Comparison of ENCODE assay signal across 28 mouse cellular contexts in the genomic region with DNA sequence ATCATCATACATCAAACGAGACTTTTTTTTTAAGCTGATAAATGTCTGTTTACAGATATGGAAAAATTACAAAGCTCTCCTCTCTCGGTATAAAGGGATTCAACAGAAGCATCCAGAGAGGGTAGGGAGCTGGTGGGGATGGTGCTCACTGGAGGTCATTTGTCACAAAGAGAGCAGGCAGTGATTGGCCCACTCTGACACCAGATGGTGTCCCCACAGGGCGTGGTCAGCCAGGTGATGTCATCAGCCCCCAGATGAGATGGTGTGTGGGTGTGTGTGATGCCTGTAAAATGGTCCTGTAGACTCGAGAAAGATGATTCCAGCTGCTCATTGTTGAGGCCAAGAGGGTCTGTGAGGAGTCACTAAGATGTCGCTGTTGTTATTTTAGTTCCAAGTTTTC.
A peak's percentile ranks its signal among the peaks of the same experiment; 100 is the strongest.
DNase-seq lines count a peak whose midpoint lies in the region; ATAC-seq and TF ChIP-seq lines count a peak whose summit lies in the region.
"Had no signal": no experiment of that assay in that cellular context is flagged by ENCODE, and none has a peak within 500 bp of the region (broad histone marks: within the 10 kb centered on the region; RNA-seq: fewer than 3 reads in every experiment).

No protein-coding gene starts in this region.

- peak overlapping the region; percentile 33 for H3K27ac ChIP-seq in left cerebral cortex, adult 2 months
- no peak overlapping the region for H3K27ac ChIP-seq in liver, embryonic 12.5 days
- H3K27ac ChIP-seq: embryonic facial prominence, embryonic 10.5 days; embryonic facial prominence, embryonic 13.5 days; forebrain, embryonic 10.5 days; forebrain, embryonic 13.5 days; heart, adult 2 months; heart, embryonic 10.5 days; heart, embryonic 13.5 days; hindbrain, embryonic 12.5 days; hindbrain, embryonic 15.5 days had no signal

- TF ChIP-seq CTCF in left cerebral cortex, adult 2 months (IDR thresholded peaks at IDR 0.05) = no peak
- TF ChIP-seq CTCF in C2C12 (IDR thresholded peaks at IDR 0.05; ENCODE audit: control insufficient read depth, insufficient read depth, insufficient read length) = no peak

- intact Hi-C loops in heart, postnatal 36 days (cut with DNase I) = loop anchor here (5.0 kb wide), 2 partner anchors 338 to 562 kb away; no protein-coding TSS in a partner anchor
- intact Hi-C loops in left cerebral cortex, adult 2 months (cut with DNase I) = loop anchor here (5.0 kb wide), 1 partner anchor 73 kb away; a partner anchor contains a TSS
- intact Hi-C loops in left cerebral cortex, postnatal 4 days (cut with DNase I) = loop anchor here (10.0 kb wide), 1 partner anchor 96 kb away; no protein-coding TSS in a partner anchor

- H3K27me3 ChIP-seq in C2C12 (ENCODE audit: control insufficient read depth, insufficient read depth, insufficient read length) = no peaks in the 10 kb centered on the region
- H3K27me3 ChIP-seq in liver, embryonic 12.5 days (replicated peaks) = no peaks in the 10 kb centered on the region
- H3K27me3 ChIP-seq: CH12.LX; embryonic facial prominence, embryonic 13.5 days; forebrain, embryonic 13.5 days; heart, embryonic 13.5 days; hindbrain, embryonic 12.5 days; hindbrain, embryonic 15.5 days; Patski had no signal

- H3K9ac ChIP-seq in liver, embryonic 12.5 days = no peak overlapping the region
- H3K9ac ChIP-seq: embryonic facial prominence, embryonic 13.5 days; forebrain, embryonic 13.5 days; heart, embryonic 13.5 days; hindbrain, embryonic 12.5 days; hindbrain, embryonic 15.5 days had no signal

- no peak overlapping the region for H3K4me2 ChIP-seq in liver, embryonic 12.5 days
- H3K4me2 ChIP-seq: embryonic facial prominence, embryonic 13.5 days; forebrain, embryonic 13.5 days; heart, embryonic 13.5 days; hindbrain, embryonic 12.5 days; hindbrain, embryonic 15.5 days had no signal

- peaks cover 38% of the 10 kb centered on the region for H3K36me3 ChIP-seq in C2C12 (ENCODE audit: control insufficient read depth, insufficient read depth)
- no peaks in the 10 kb centered on the region for H3K36me3 ChIP-seq in liver, embryonic 12.5 days
- H3K36me3 ChIP-seq: embryonic facial prominence, embryonic 13.5 days; G1E had no signal

- H3K79me2 ChIP-seq in C2C12 (ENCODE audit: control insufficient read depth, insufficient read depth) = no peaks in the 10 kb centered on the region

- no peaks in the 10 kb centered on the region for H3K9me3 ChIP-seq in liver, embryonic 12.5 days (replicated peaks)
- H3K9me3 ChIP-seq: embryonic facial prominence, embryonic 10.5 days; embryonic facial prominence, embryonic 13.5 days; forebrain, embryonic 10.5 days; forebrain, embryonic 13.5 days; heart, embryonic 10.5 days; heart, embryonic 13.5 days; hindbrain, embryonic 12.5 days; hindbrain, embryonic 15.5 days had no signal

- peaks cover 17% of the 10 kb centered on the region for H3K4me1 ChIP-seq in liver, embryonic 12.5 days
- H3K4me1 ChIP-seq: embryonic facial prominence, embryonic 13.5 days; forebrain, embryonic 13.5 days had no signal

- WGBS in liver, embryonic 12.5 days (ENCODE audit: insufficient replicate concordance) = 60% methylated on average over 5 of the region's 5 CpGs

- ATAC-seq in liver, embryonic 12.5 days = no peak
- ATAC-seq: forebrain, embryonic 13.5 days; forebrain, embryonic 16.5 days; Patski had no signal

- no peak overlapping the region for H3K4me3 ChIP-seq in left cerebral cortex, adult 2 months
- no peak overlapping the region for H3K4me3 ChIP-seq in C2C12 (ENCODE audit: insufficient read depth, poor library complexity, severe bottlenecking)
- no peak overlapping the region for H3K4me3 ChIP-seq in liver, embryonic 12.5 days
- H3K4me3 ChIP-seq: embryonic facial prominence, embryonic 10.5 days; embryonic facial prominence, embryonic 13.5 days; erythroblast, embryonic 14.5 days; forebrain, embryonic 10.5 days; forebrain, embryonic 13.5 days; heart, adult 2 months; heart, embryonic 10.5 days; heart, embryonic 13.5 days; hindbrain, embryonic 12.5 days; hindbrain, embryonic 15.5 days had no signal

- H3K79me3 ChIP-seq in C2C12 (ENCODE audit: low read depth) = no peaks in the 10 kb centered on the region

- DNase-seq in cerebellum, adult 9-10 months = peak; percentile 48
- DNase-seq in cerebellum, postnatal 4 days (ENCODE audit: low spot score in 2 of 2) = no peak
- peak; percentile 83 for DNase-seq in heart, adult 11 months
- no peak for DNase-seq in heart, postnatal 36 days
- peak in 1 of 2 experiments; percentile 35 for DNase-seq in left cerebral cortex, adult 2 months (ENCODE audit: extremely low spot score in 1 of 2, low spot score in 2 of 2)
- DNase-seq in left cerebral cortex, postnatal 4 days = no peak
- DNase-seq: adrenal gland, postnatal 10 days; adrenal gland, postnatal 36 days; cerebellum, adult 11 months; embryo, embryonic 11 days; gastrocnemius, postnatal 25 days; heart, adult 2 months; heart, postnatal 14 days had no signal

- no peak overlapping the region for H3ac ChIP-seq in C2C12 (ENCODE audit: control insufficient read depth, insufficient read length, low read depth)

TF ChIP-seq in C2C12, 6 proteins besides CTCF, POLR2A, EP300 and RAD21:
- TF ChIP-seq FOSL1 (IDR thresholded peaks at IDR 0.05; ENCODE audit: insufficient read depth, low read length, poor library complexity, severe bottlenecking) (no peak), MYOD1 (IDR thresholded peaks at IDR 0.05; ENCODE audit: control insufficient read depth, insufficient read length, low read depth) (peak; percentile 4)

Comparison
In these comparisons a context has a peak if more than half of its experiments do, and no peak if none do; other contexts are left out.
1. DNase-seq: peak in cerebellum, adult 9-10 months (single experiment) and heart, adult 11 months (single experiment); none in cerebellum, postnatal 4 days (0 of 2), heart, postnatal 36 days (0 of 2) and left cerebral cortex, postnatal 4 days (single experiment).